Mouse (Mus musculus) ES-Bruce4 (cell line): ENCODE results near the gene Cep89.

ENCODE experiments used
- CTCF ChIP-seq: IDR thresholded peaks from one replicate; pipeline ENCODE4 v1.8.1; 2011; ENCODE audit warnings: low read depth, low read length
- EP300 ChIP-seq: IDR thresholded peaks from 2 replicates; pipeline ENCODE4 v1.6.1; 2011; ENCODE audit warnings: low read depth, low read length; ENCODE audit not compliant: insufficient read depth
- POLR2A ChIP-seq: IDR thresholded peaks from one replicate; pipeline ENCODE4 v1.8.1; 2011; ENCODE audit warnings: low read length; ENCODE audit not compliant: insufficient read depth

- TF ChIP-seq CTCF (no peak), EP300 (no peak), POLR2A (no peak)
These were observed 88.3 kb downstream of the Cep89 start for GRCm38 (mm10) chr7:35485126-35485525.
